Mouse (Mus musculus) spleen, adult 2 months (tissue): ENCODE results near the gene Map3k15.

Source experiments
- CTCF ChIP-seq: fragments of 200-500 bp; IDR thresholded peaks from 2 replicates; pipeline ENCODE4 v1.5.1; 2011; ENCODE audit warnings: mild to moderate bottlenecking, inconsistent platforms; ENCODE audit not compliant: insufficient read depth, insufficient read length, insufficient replicate concordance; ENCODE audit errors: extremely low read depth
- POLR2A ChIP-seq: fragments of 200-500 bp; IDR thresholded peaks from 2 replicates; pipeline ENCODE4 v1.6.1; 2011; ENCODE audit warnings: low read depth, low read length, inconsistent platforms

GRCm38 (mm10) chrX:160147406-160147805 lies 159.2 kb downstream of the Map3k15 start:
- no peak for TF ChIP-seq CTCF
- TF ChIP-seq POLR2A: no peak
